Mouse (Mus musculus) thymus, adult 2 months (tissue): ENCODE results near the gene Ccdc33.

Experiments
- CTCF ChIP-seq: fragments of 200-500 bp; IDR thresholded peaks from 2 replicates; pipeline ENCODE4 v1.5.1; 2012; ENCODE audit warnings: mild to moderate bottlenecking, control low read depth, low read length, moderate library complexity, borderline replicate concordance; ENCODE audit not compliant: control insufficient read depth, poor library complexity, insufficient read depth; ENCODE audit errors: extremely low read depth
- POLR2A ChIP-seq: fragments of 200-500 bp; IDR thresholded peaks from 2 replicates; pipeline ENCODE4 v1.6.1; 2012; ENCODE audit warnings: mild to moderate bottlenecking, low read length, control low read depth, moderate library complexity; ENCODE audit not compliant: control insufficient read depth, poor library complexity, insufficient read depth; ENCODE audit errors: extremely low read depth

DNA sequence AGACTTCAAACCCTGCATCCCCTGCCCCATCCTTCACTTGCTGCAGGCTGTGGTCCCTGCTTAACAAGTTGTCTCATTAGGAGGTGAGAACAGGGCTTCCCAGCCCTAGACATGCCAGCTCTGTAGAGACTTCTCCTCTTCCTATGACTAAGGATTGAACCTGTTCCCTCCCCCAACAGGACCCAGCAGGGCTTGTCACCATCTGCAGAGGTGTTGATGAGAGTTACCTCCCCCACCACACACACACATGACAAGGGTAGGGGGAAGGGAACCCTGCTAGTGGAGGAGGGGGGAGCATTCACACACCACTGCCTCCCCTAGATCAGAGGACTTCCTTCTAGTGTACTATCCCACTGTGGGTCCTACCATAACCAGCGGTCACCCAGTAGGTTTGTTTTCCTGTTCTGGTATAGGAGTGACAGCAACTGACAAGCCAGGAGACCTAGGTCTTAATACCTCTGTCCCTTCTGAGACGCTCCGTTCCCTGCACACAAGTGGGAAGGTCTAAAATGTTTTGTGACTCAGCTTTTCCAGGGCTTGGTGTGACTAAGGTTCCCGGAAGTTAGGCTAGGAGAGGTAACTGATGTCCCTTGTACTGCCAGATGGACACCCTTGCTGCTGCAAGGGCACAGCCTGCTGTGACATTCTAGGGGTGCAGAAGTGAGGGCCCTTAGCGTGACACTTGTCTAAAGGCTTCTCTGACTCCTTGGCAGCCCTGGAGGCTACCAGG lies 18.6 kb downstream of the Ccdc33 start:
- TF ChIP-seq CTCF (no peak), POLR2A (no peak)
